Mouse (Mus musculus): ENCODE results near the gene Cpd. TPM values are rescaled to one million over a fixed set of nuclear protein-coding genes. Genes with fewer than 3 reads are reported as not detected.
"Not testable (repeated sequence)": the region's sequence is repeated elsewhere in the genome, so short reads cannot be mapped to it uniquely, and the experiment has no call there.

Gene Cpd
- total and polyA plus RNA-seq, 2 experiments from 2014 or later = 5.7 to 34.7 TPM

DNA sequence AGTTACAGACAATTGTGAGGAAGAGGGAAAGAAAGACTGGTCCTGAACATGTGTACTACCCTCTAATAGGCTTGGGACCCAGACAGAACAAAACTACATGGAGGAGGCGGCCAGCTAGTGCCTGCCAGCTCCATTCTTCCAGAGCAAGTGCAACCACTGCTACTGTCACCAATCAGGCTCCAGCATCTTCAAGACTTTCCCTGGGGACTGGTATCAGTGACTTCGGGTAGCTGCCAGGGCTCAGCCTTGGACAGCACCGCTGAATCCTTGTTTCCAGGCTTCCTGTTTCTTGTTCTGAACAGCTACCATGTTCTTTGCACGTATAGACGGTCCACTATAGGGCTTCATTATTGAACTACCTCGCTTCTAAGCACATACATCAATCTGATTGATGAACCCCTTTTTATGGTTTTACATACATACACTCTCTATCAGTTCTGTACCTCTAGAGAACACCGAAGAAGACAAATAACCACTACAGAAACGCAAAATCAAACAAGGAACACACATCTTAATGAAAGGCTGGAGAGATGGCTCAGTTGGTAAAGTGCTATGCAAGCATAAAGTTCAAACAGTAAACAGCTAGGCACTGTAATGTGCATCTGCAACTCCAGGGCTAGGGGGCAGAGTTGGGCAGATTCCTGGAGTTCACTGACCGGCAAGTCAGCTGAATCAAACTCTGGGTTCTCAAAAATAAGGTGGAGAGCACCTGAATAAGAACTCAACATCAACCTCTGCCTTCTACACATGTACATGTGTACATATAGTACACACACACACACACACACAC lies 35.9 kb downstream of the Cpd start:
- no peaks in the 10 kb centered on the region for H3K27me3 ChIP-seq (ENCODE audit: insufficient read depth, low read length)
- no peak overlapping the region for H3K9ac ChIP-seq (replicated peaks; ENCODE audit: low read length)
- H3K9me3 ChIP-seq (ENCODE audit: low read length) = no peaks in the 10 kb centered on the region
- TF ChIP-seq CTCF (IDR thresholded peaks at IDR 0.05; ENCODE audit: low read depth) = peak; percentile 48
- no peak overlapping the region for H3K4me3 ChIP-seq (ENCODE audit: low read length)
- no peaks in the 10 kb centered on the region for H3K4me1 ChIP-seq (ENCODE audit: insufficient read depth, low read length)
- ATAC-seq (no peak), DNase-seq (ENCODE audit: low spot score) (no peak)
- H3K27ac ChIP-seq = no peak overlapping the region
- peaks cover 30% of the 10 kb centered on the region for H3K36me3 ChIP-seq (ENCODE audit: insufficient read depth, low read length)
- H3K4me2 ChIP-seq (ENCODE audit: low read depth, low read length) = no peak overlapping the region
- WGBS = 83% methylated on average over 9 of the region's 9 CpGs

DNA sequence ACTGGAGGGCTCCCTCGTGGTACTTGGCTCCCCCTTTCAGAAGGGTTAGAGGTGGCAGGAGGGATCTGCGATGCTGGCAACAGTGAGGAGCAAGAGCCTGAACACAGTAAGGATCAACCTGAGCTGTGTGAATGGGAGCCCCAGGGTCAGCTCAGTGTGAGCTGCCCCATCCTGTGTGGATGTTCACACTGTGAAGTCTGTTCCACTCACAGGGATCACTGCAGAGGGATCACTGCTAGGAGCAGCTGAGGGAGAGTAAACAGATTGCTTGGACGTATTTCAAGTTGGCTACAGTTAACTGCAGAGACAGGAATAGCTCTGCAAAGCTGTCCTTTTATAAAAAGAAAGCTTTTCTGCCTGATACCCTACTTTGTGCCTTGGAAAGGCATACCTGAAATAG lies 37.4 kb downstream of the Cpd start:
- TF ChIP-seq CTCF (IDR thresholded peaks at IDR 0.05; ENCODE audit: low read depth) = no peak
- Histone ChIP-seq H3K9me3 (ENCODE audit: low read length) (no peaks in the 10 kb centered on the region), H3K4me3 (ENCODE audit: low read length) (no peak overlapping the region), H3K4me2 (ENCODE audit: low read depth, low read length) (no peak overlapping the region), H3K27ac (no peak overlapping the region), H3K4me1 (ENCODE audit: insufficient read depth, low read length) (no peaks in the 10 kb centered on the region), H3K27me3 (ENCODE audit: insufficient read depth, low read length) (no peaks in the 10 kb centered on the region), H3K36me3 (ENCODE audit: insufficient read depth, low read length) (peaks cover 38% of the 10 kb centered on the region), H3K9ac (replicated peaks; ENCODE audit: low read length) (no peak overlapping the region)
- ATAC-seq (no peak), DNase-seq (ENCODE audit: low spot score) (no peak)
- WGBS = 42% methylated on average over 3 of the region's 3 CpGs

DNA sequence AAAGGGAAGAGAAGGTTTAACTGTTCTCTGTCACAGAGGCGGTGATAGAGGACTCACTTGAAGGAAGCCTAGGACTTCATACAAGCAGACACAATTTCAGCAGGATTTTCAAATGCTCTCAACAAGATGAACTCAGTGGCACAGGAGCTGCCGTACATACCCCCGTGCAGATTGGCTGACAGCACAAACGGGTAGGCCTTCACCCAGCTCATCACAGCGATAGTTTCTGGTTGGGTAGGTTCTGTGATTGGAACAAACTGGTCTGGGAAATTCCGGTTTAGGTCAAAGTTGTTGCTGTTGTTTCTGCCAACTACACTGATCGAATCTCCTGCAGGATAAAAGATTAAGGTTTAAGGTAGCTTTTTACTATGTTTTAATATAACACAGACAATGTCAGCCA lies 38.3 kb downstream of the Cpd start:
- WGBS = 89% methylated on average over 7 of the region's 7 CpGs
- ATAC-seq (no peak), DNase-seq (ENCODE audit: low spot score) (no peak)
- Histone ChIP-seq H3K4me2 (ENCODE audit: low read depth, low read length) (no peak overlapping the region), H3K4me3 (ENCODE audit: low read length) (no peak overlapping the region), H3K36me3 (ENCODE audit: insufficient read depth, low read length) (peaks cover 42% of the 10 kb centered on the region), H3K9ac (replicated peaks; ENCODE audit: low read length) (no peak overlapping the region), H3K4me1 (ENCODE audit: insufficient read depth, low read length) (no peaks in the 10 kb centered on the region), H3K27ac (no peak overlapping the region), H3K27me3 (ENCODE audit: insufficient read depth, low read length) (no peaks in the 10 kb centered on the region), H3K9me3 (ENCODE audit: low read length) (no peaks in the 10 kb centered on the region)
- TF ChIP-seq CTCF (IDR thresholded peaks at IDR 0.05; ENCODE audit: low read depth) = no peak

DNA sequence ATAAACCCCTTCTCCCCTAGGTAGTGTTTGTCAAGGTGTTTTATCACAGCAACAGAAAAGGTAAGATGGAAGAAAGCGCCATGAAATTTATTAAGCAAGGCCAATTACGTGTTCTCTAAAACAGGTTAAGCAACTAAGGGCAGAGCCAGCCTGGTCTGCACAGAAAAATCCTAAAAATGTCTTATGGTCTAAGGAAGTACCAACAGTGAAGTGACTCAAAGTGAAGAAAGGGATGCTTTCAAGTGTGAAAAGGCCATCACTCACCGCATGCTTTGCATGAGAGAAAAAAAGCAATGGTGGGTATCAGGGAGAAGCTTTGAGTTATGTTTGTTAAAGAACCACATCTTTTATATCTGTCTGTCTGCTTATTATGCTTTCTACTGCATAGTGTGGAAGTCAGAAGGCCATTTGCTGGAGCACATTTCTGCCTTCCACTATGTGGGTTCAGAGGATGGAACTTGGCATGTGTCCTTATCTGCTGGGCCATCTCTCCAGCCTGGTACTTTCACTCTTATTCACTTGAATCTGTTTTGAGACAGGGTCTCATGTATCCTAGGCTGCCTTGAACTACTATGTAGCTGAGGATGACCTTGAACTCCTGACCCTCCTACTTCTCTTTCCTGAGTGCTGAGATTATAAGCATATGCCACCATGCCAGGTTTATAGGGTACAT lies 39.7 kb downstream of the Cpd start:
- Histone ChIP-seq H3K9ac (replicated peaks; ENCODE audit: low read length) (no peak overlapping the region), H3K36me3 (ENCODE audit: insufficient read depth, low read length) (peaks cover 47% of the 10 kb centered on the region)

DNA sequence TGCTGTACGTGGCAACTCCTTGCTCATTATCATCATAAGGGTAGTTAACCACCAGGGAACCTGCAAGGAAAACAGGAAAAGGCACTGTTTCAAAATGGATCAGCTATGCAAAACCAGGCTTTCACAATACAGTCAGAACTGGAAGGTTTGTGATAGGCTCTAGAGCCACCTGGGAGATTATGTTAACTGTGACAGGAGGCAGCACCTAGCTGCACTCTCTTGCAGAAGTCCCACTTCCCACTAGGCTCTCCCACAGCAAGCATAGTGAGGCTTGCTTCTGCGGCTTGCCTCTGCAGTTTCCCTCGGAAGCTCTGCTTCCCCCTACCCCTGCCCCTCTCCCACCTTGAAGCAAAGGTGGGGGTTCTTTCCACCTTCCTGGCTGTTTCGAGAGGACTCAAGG lies 40.8 kb downstream of the Cpd start:
- no peak for ATAC-seq
- Histone ChIP-seq H3K27ac (no peak overlapping the region), H3K4me3 (ENCODE audit: low read length) (no peak overlapping the region), H3K27me3 (ENCODE audit: insufficient read depth, low read length) (no peaks in the 10 kb centered on the region), H3K4me1 (ENCODE audit: insufficient read depth, low read length) (no peaks in the 10 kb centered on the region), H3K9ac (replicated peaks; ENCODE audit: low read length) (no peak overlapping the region), H3K36me3 (ENCODE audit: insufficient read depth, low read length) (peaks cover 50% of the 10 kb centered on the region), H3K9me3 (ENCODE audit: low read length) (no peaks in the 10 kb centered on the region), H3K4me2 (ENCODE audit: low read depth, low read length) (no peak overlapping the region)
- 85% methylated on average over 4 of the region's 4 CpGs for WGBS
- TF ChIP-seq CTCF (IDR thresholded peaks at IDR 0.05; ENCODE audit: low read depth) = no peak
- no peak for DNase-seq (ENCODE audit: low spot score)

More for the DNA sequence above, 39.7 kb downstream of the Cpd start:
- no peaks in the 10 kb centered on the region for H3K27me3 ChIP-seq (ENCODE audit: insufficient read depth, low read length)
- no peak for TF ChIP-seq CTCF (IDR thresholded peaks at IDR 0.05; ENCODE audit: low read depth)
- 94% methylated on average over 3 of the region's 3 CpGs for WGBS
- H3K27ac ChIP-seq = no peak overlapping the region
- no peaks in the 10 kb centered on the region for H3K4me1 ChIP-seq (ENCODE audit: insufficient read depth, low read length)
- DNase-seq (ENCODE audit: low spot score) (no peak), ATAC-seq (no peak)
- no peak overlapping the region for H3K4me3 ChIP-seq (ENCODE audit: low read length)
- H3K9me3 ChIP-seq (ENCODE audit: low read length) = no peaks in the 10 kb centered on the region
- H3K4me2 ChIP-seq (ENCODE audit: low read depth, low read length) = no peak overlapping the region

DNA sequence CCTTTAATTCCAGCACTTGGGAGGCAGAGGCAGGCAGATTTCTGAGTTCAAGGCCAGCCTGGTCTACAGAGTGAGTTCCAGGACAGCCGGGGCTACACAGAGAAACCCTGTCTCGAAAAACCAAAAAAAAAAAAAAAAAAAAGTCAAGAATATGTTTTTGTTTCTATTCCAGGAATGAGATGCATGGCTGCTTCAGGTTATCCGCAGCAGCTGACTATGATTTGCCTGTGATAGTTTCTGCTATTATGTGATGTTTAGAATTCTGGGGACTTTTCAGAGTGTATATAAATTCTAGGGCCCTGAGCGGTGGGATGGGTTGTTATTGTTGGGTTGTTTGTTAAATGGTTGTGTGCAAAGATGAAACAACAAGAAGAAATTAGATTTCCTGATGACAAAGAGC lies 41.7 kb downstream of the Cpd start:
- H3K4me2 ChIP-seq (ENCODE audit: low read depth, low read length); H3K4me1 ChIP-seq (ENCODE audit: insufficient read depth, low read length); DNase-seq (ENCODE audit: low spot score); H3K9me3 ChIP-seq (ENCODE audit: low read length); H3K4me3 ChIP-seq (ENCODE audit: low read length); H3K27ac ChIP-seq; ATAC-seq; H3K27me3 ChIP-seq (ENCODE audit: insufficient read depth, low read length); H3K9ac ChIP-seq (replicated peaks; ENCODE audit: low read length): not testable (repeated sequence)
- whole genome bisulfite sequencing = over 99% methylated on average over 3 of the region's 4 CpGs
- H3K36me3 ChIP-seq (ENCODE audit: insufficient read depth, low read length) = peaks cover 50% of the 10 kb centered on the region

DNA sequence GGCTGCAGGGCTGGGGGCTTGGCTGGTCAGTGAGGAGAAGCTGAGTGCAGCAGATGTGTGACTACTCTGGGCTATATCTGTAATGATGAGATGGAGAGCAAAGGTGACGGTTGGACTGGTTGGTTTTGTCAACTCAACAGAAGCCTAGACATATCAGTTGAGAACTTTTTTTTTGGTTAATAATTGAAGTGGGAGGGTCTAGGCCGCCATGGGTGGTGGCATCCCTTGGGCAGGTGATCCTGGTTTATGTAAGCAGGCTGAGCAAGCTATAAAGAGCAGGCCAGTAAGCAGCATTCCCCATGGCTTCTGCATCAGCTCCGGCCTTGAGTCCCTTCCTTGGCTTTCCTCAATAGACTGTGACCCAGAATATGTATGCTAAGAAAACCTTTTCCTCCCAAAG lies 43.6 kb downstream of the Cpd start:
- H3K4me2 ChIP-seq (ENCODE audit: low read depth, low read length) = no peak overlapping the region
- H3K9me3 ChIP-seq (ENCODE audit: low read length) = no peaks in the 10 kb centered on the region
- no peaks in the 10 kb centered on the region for H3K27me3 ChIP-seq (ENCODE audit: insufficient read depth, low read length)
- no peak overlapping the region for H3K9ac ChIP-seq (replicated peaks; ENCODE audit: low read length)
- H3K27ac ChIP-seq = no peak overlapping the region
- peaks cover 52% of the 10 kb centered on the region for H3K36me3 ChIP-seq (ENCODE audit: insufficient read depth, low read length)
- ATAC-seq (no peak), DNase-seq (ENCODE audit: low spot score) (no peak)
- TF ChIP-seq CTCF (IDR thresholded peaks at IDR 0.05; ENCODE audit: low read depth) = no peak
- no peak overlapping the region for H3K4me3 ChIP-seq (ENCODE audit: low read length)
- H3K4me1 ChIP-seq (ENCODE audit: insufficient read depth, low read length) = no peaks in the 10 kb centered on the region
- WGBS = 85% methylated on average over 3 of the region's 3 CpGs
